In the genomic region with DNA sequence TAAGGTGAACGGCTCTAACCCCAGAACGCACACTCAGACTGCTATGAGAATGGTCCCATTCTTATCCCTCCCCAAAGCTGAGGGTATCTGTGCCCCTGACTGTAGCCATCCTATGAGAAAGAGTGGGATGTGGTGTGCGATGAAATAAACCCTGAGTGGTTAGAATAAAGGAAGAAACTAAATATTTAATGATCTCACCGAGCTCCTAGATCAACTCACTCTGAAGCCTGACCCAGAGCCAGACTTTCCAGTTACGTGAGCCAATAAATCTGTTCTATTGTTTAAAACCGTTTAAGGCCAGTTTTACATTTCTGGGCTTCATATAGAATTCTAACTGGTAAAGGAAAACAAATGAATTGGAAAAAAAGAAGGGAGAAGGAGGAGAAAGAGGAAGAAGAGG, we compare ENCODE assay signal across 24 mouse cellular contexts.
"Had no signal": no experiment of that assay in that cellular context is flagged by ENCODE, and none has a peak within 500 bp of the region (broad histone marks: within the 10 kb centered on the region; RNA-seq: fewer than 3 reads in every experiment).

No protein-coding gene starts in this region.

- H3K4me3 ChIP-seq: heart, adult 2 months; heart, embryonic 13.5 days; heart, embryonic 15.5 days; hindbrain, embryonic 13.5 days; hindbrain, embryonic 15.5 days; kidney, embryonic 15.5 days; left cerebral cortex, adult 2 months; limb, embryonic 13.5 days; liver, embryonic 13.5 days had no signal

- H3K4me1 ChIP-seq: hindbrain, embryonic 13.5 days; hindbrain, embryonic 15.5 days had no signal

- ATAC-seq: hindbrain, postnatal 0 days; intestine, embryonic 16.5 days had no signal

- H3K9me3 ChIP-seq: heart, embryonic 13.5 days; heart, embryonic 15.5 days; hindbrain, embryonic 13.5 days; hindbrain, embryonic 15.5 days; kidney, embryonic 15.5 days; limb, embryonic 13.5 days; liver, embryonic 13.5 days had no signal

- H3K27me3 ChIP-seq: heart, embryonic 13.5 days; heart, embryonic 15.5 days; hindbrain, embryonic 13.5 days; hindbrain, embryonic 15.5 days; kidney, embryonic 15.5 days; limb, embryonic 13.5 days; liver, embryonic 13.5 days had no signal

- DNase-seq: gastrocnemius, postnatal 14 days; gastrocnemius, postnatal 36 days; heart, adult 2 months; heart, postnatal 14 days; heart, postnatal 36 days; kidney, adult 11 months; kidney, adult 2 months; kidney, adult 9 months; kidney, postnatal 14 days; kidney, postnatal 36 days; liver; liver, embryonic 13.5 days had no signal

- H3K9ac ChIP-seq: heart, embryonic 13.5 days; heart, embryonic 15.5 days; hindbrain, embryonic 13.5 days; hindbrain, embryonic 15.5 days; kidney, embryonic 15.5 days; limb, embryonic 13.5 days; liver, embryonic 13.5 days had no signal

- H3K4me2 ChIP-seq: heart, embryonic 11.5 days; heart, embryonic 13.5 days; heart, embryonic 15.5 days; hindbrain, embryonic 13.5 days; hindbrain, embryonic 15.5 days; kidney, embryonic 15.5 days; limb, embryonic 13.5 days; liver, embryonic 11.5 days; liver, embryonic 13.5 days had no signal

- H3K36me3 ChIP-seq: heart, embryonic 15.5 days; kidney, embryonic 15.5 days; liver, embryonic 13.5 days had no signal

- H3K27ac ChIP-seq: heart, adult 2 months; heart, embryonic 13.5 days; heart, embryonic 15.5 days; hindbrain, embryonic 13.5 days; hindbrain, embryonic 15.5 days; hindbrain, postnatal 0 days; kidney, embryonic 15.5 days; kidney, postnatal 0 days; left cerebral cortex, adult 2 months; limb, embryonic 13.5 days; liver, embryonic 13.5 days had no signal
